Mouse (Mus musculus) forebrain, embryonic 15.5 days (tissue): ENCODE measurements around the gene Gm11564. TPM values are rescaled to one million over a fixed set of nuclear protein-coding genes. Genes with fewer than 3 reads are reported as not detected.
"Not testable (repeated sequence)": the region's sequence is repeated elsewhere in the genome, so short reads cannot be mapped to it uniquely, and the experiment has no call there.

Source experiments
- ATAC-seq: fragments of 200-750 bp; cut with Nextera tagmentation; replicated peaks from 2 replicates; pipeline ENCODE4 v1.8.0; 2017; ENCODE audit warnings: mild to moderate bottlenecking, moderate TSS enrichment, moderate library complexity
- H3K27ac ChIP-seq: fragments of 300-500 bp; sonication (generic); replicated peaks from 2 replicates; pipeline ENCODE4 v1.5.1; 2015; ENCODE audit warnings: mild to moderate bottlenecking, inconsistent platforms
- H3K27me3 ChIP-seq: fragments of 300-500 bp; sonication (generic); 2 replicates; pipeline ENCODE4 v1.6.1; 2015; ENCODE audit warnings: inconsistent platforms
- H3K36me3 ChIP-seq: fragments of 300-500 bp; sonication (generic); 2 replicates; pipeline ENCODE4 v1.6.1; 2015; ENCODE audit warnings: mild to moderate bottlenecking, inconsistent platforms
- H3K4me1 ChIP-seq: fragments of 300-500 bp; sonication (generic); 2 replicates; pipeline ENCODE4 v1.6.1; 2015; ENCODE audit warnings: inconsistent platforms
- H3K4me2 ChIP-seq: fragments of 300-500 bp; sonication (generic); replicated peaks from 2 replicates; pipeline ENCODE4 v1.6.1; 2015; ENCODE audit warnings: mild to moderate bottlenecking, inconsistent platforms
- H3K4me3 ChIP-seq: fragments of 300-500 bp; sonication (generic); 2 replicates; pipeline ENCODE4 v1.5.1; 2015; ENCODE audit warnings: mild to moderate bottlenecking, inconsistent platforms
- H3K9ac ChIP-seq: fragments of 300-500 bp; sonication (generic); replicated peaks from 2 replicates; pipeline ENCODE4 v1.6.1; 2015; ENCODE audit warnings: mild to moderate bottlenecking, inconsistent platforms
- H3K9me3 ChIP-seq: fragments of 300-500 bp; sonication (generic); 2 replicates; pipeline ENCODE4 v1.6.1; 2016; ENCODE audit warnings: inconsistent platforms
- WGBS: fragments of 180-500 bp; shearing (Covaris S2); methylation state at CpG from one replicate; pipeline ENCODE4 v1.1.7; 2015; ENCODE audit warnings: mixed read lengths; 5-methylcytosine and 5-hydroxymethylcytosine counted together
- polyA plus RNA-seq: library from polyadenylated mRNA; unstranded; fragments of >200 nt; fragmentation: Nextera tagmentation; extraction: Ambion mirVana; gene quantifications from 2 replicates; pipeline ENCODE4 v1.2.1, GENCODE M21; 2015

Gene Gm11564
- polyA plus RNA-seq, 1 experiment from 2014 or later, result not detected

GRCm38 (mm10) chr11:99784900-99785299 is 30.6 kb downstream of the Gm11564 start, which contains the start of gene Krtap4-9:
Gene Krtap4-9 (plus strand): TSS chr11:99785200.
- not testable (repeated sequence) for H3K36me3 ChIP-seq, ATAC-seq, H3K27me3 ChIP-seq, H3K4me2 ChIP-seq, H3K4me1 ChIP-seq, H3K27ac ChIP-seq, H3K4me3 ChIP-seq, H3K9ac ChIP-seq, H3K9me3 ChIP-seq

DNA sequence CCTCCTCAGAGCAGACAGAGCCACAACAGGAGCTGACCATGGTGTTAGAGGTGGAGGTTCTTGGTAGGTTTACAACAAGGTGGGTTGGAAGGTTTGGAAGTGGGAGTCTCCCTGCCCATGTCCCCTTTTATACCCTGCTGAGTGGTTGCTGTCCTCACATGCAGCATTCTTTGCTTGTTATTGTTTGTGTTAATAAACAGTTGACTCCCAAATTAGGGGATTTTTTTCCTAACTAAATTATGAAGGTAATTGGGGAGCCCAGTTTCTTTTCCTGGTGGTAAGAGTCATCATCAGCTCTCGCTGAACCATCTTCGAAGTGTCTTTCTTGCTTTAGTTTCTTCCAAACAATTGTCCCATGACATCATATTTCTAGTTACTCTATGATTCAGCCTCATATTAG is 34.9 kb downstream of the Gm11564 start, which contains the start of gene Krtap4-8:
Gene Krtap4-8 (minus strand): TSS at position 101 of the 400 bp plus-strand sequence.
- Histone ChIP-seq H3K27me3 (no peaks in the 10 kb centered on the region), H3K4me1 (no peaks in the 10 kb centered on the region), H3K27ac (no peak within 1 kb of the TSS), H3K4me3 (no peak within 1 kb of the TSS), H3K9me3 (no peaks in the 10 kb centered on the region), H3K9ac (no peak within 1 kb of the TSS), H3K4me2 (no peak within 1 kb of the TSS), H3K36me3 (no peaks in the 10 kb centered on the region)
- no peak for ATAC-seq
- 87% methylated on average over 2 of the region's 2 CpGs for WGBS

DNA sequence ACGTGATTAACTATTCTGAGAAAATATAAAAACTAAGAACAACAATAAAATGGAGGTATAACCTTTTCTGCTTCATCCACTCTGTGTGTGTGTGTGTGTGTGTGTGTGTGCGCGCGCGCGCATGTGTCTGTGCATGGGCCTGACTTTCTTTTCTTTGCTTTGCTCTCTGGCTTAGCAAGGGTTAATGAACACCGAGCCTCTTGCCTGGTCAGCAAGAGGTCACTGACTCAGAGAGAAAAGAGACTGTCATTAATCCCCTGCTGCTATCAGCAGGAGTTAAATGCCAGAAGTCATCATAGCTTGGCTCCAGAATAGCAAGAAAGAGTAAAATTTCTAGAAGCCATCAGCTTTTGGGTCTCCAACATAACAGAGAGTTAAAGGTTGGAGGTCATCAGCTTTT is 37.1 kb downstream of the Gm11564 start:
- H3K9ac ChIP-seq, result no peak overlapping the region
- WGBS, result 48% methylated on average over 7 of the region's 7 CpGs
- H3K36me3 ChIP-seq, result no peaks in the 10 kb centered on the region
- H3K4me3 ChIP-seq, result no peak overlapping the region
- no peak for ATAC-seq
- H3K9me3 ChIP-seq, result no peaks in the 10 kb centered on the region
- no peaks in the 10 kb centered on the region for H3K4me1 ChIP-seq
- no peak overlapping the region for H3K27ac ChIP-seq
- no peak overlapping the region for H3K4me2 ChIP-seq
- H3K27me3 ChIP-seq, result no peaks in the 10 kb centered on the region

GRCm38 (mm10) chr11:99772813-99773212 is 42.7 kb downstream of the Gm11564 start, which contains the start of gene Gm11595:
Gene Gm11595 (minus strand): TSS chr11:99772913.
- not testable (repeated sequence) for H3K9me3 ChIP-seq, H3K4me1 ChIP-seq, H3K27me3 ChIP-seq, H3K36me3 ChIP-seq, H3K27ac ChIP-seq, H3K4me2 ChIP-seq, ATAC-seq, H3K4me3 ChIP-seq, H3K9ac ChIP-seq

DNA sequence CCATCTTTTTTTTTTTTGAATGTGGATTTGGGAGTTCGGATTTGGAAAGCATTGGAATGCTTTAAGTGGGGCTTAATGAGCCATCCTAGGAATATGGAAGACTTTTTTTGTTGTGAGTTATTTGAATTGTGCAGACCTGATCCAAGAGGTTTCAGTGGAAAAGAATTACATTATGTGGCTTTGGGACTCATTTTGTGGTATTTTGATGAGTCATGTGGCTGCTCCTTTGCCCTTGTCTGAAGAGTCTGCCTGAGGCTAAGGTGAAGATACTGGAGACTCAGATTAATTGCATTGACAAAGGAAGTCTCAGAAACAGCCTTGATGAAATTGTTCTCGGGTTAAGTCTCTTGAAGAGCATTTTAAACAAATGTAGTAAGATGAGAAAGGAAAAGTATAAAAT is 47.1 kb downstream of the Gm11564 start:
- Histone ChIP-seq H3K27me3 (no peaks in the 10 kb centered on the region), H3K4me3 (no peak overlapping the region), H3K4me1 (no peaks in the 10 kb centered on the region), H3K4me2 (no peak overlapping the region), H3K9me3 (no peaks in the 10 kb centered on the region), H3K27ac (no peak overlapping the region), H3K36me3 (no peaks in the 10 kb centered on the region), H3K9ac (no peak overlapping the region)
- WGBS, result 66% methylated on average over 2 of the region's 2 CpGs
- no peak for ATAC-seq

Other genes with a start within 250 kb of the Gm11564 start
- gene Krtap3-1, start 249.0 kb downstream of the Gm11564 start, polyA plus RNA-seq, result not detected in 2 replicates
- not detected in 2 replicates for gene Krtap1-5, start 234.7 kb downstream of the Gm11564 start, polyA plus RNA-seq
- gene Krtap1-4, start 232.0 kb downstream of the Gm11564 start, polyA plus RNA-seq, result not detected in 2 replicates
- not detected in 2 replicates for gene Krtap1-3, start 224.3 kb downstream of the Gm11564 start, polyA plus RNA-seq
- not detected in 2 replicates for gene Krtap9-3, start 217.6 kb downstream of the Gm11564 start, polyA plus RNA-seq
- not detected in 2 replicates for gene Gm11938, start 212.4 kb downstream of the Gm11564 start, polyA plus RNA-seq
- not detected in 2 replicates for gene Gm11937, start 205.5 kb downstream of the Gm11564 start, polyA plus RNA-seq
- not detected in 2 replicates for gene Krtap2-4, start 200.8 kb downstream of the Gm11564 start, polyA plus RNA-seq
- not detected in 2 replicates for gene Gm11562, start 195.2 kb downstream of the Gm11564 start, polyA plus RNA-seq
- not detected in 2 replicates for gene Krtap4-1, start 187.4 kb downstream of the Gm11564 start, polyA plus RNA-seq
- not detected in 2 replicates for gene Krtap4-2, start 180.6 kb downstream of the Gm11564 start, polyA plus RNA-seq
- not detected in 2 replicates for gene Krtap4-7, start 171.6 kb downstream of the Gm11564 start, polyA plus RNA-seq
- not detected in 2 replicates for gene Gm11555, start 165.4 kb downstream of the Gm11564 start, polyA plus RNA-seq
- not detected in 2 replicates for gene Gm11563, start 156.7 kb downstream of the Gm11564 start, polyA plus RNA-seq
- gene Krtap4-6, start 149.7 kb downstream of the Gm11564 start, polyA plus RNA-seq, result not detected in 2 replicates
- not detected in 2 replicates for gene Gm14190, start 124.9 kb downstream of the Gm11564 start, polyA plus RNA-seq
- not detected in 2 replicates for gene Gm14180, start 81.4 kb downstream of the Gm11564 start, polyA plus RNA-seq
- gene Gm11595, start 42.8 kb downstream of the Gm11564 start, polyA plus RNA-seq, result not detected in 2 replicates
- gene Krtap4-8, start 35.0 kb downstream of the Gm11564 start, polyA plus RNA-seq, result not detected in 2 replicates
- gene Krtap4-9, start 30.5 kb downstream of the Gm11564 start, polyA plus RNA-seq, result not detected in 2 replicates
- not detected in 2 replicates for gene Gm11596, start 22.2 kb downstream of the Gm11564 start, polyA plus RNA-seq
- not detected in 2 replicates for gene Gm11569, start 16.7 kb downstream of the Gm11564 start, polyA plus RNA-seq
- not detected in 2 replicates for gene Gm11554, start 11.2 kb downstream of the Gm11564 start, polyA plus RNA-seq
- gene Krtap4-13, start 5.8 kb downstream of the Gm11564 start, polyA plus RNA-seq, result not detected in 2 replicates
- gene 2300003K06Rik, start 22.4 kb upstream of the Gm11564 start, polyA plus RNA-seq, result not detected in 2 replicates
- not detected in 2 replicates for gene Krtap4-16, start 35.9 kb upstream of the Gm11564 start, polyA plus RNA-seq
- gene Gm11568, start 42.3 kb upstream of the Gm11564 start, polyA plus RNA-seq, result not detected in 2 replicates
- not detected in 2 replicates for gene Gm11559, start 48.8 kb upstream of the Gm11564 start, polyA plus RNA-seq
- not detected in 2 replicates for gene Krtap9-1, start 57.7 kb upstream of the Gm11564 start, polyA plus RNA-seq
- not detected in 2 replicates for gene Gm11567, start 63.5 kb upstream of the Gm11564 start, polyA plus RNA-seq
- gene Krtap31-1, start 92.3 kb upstream of the Gm11564 start, polyA plus RNA-seq, result not detected in 2 replicates
- gene Gm11565, start 99.1 kb upstream of the Gm11564 start, polyA plus RNA-seq, result not detected in 2 replicates
- gene Krtap31-2, start 120.6 kb upstream of the Gm11564 start, polyA plus RNA-seq, result not detected in 2 replicates
- not detected in 2 replicates for gene Krtap9-5, start 132.8 kb upstream of the Gm11564 start, polyA plus RNA-seq
- not detected in 2 replicates for gene Krtap29-1, start 163.4 kb upstream of the Gm11564 start, polyA plus RNA-seq
- not detected in 2 replicates for gene Krtap16-1, start 170.9 kb upstream of the Gm11564 start, polyA plus RNA-seq
- not detected in 2 replicates for gene Krtap17-1, start 178.3 kb upstream of the Gm11564 start, polyA plus RNA-seq
- gene Krt33a, start 200.5 kb upstream of the Gm11564 start, polyA plus RNA-seq, result not detected in 2 replicates
- not detected in 2 replicates for gene Krt33b, start 214.2 kb upstream of the Gm11564 start, polyA plus RNA-seq
- not detected in 2 replicates for gene Krt34, start 225.9 kb upstream of the Gm11564 start, polyA plus RNA-seq
- not detected in 2 replicates for gene Krt31, start 234.9 kb upstream of the Gm11564 start, polyA plus RNA-seq